Mouse (Mus musculus): ENCODE data around the gene Pole. TPM values are rescaled to one million over a fixed set of nuclear protein-coding genes. Genes with fewer than 3 reads are reported as not detected.

Gene Pole
- total and polyA plus RNA-seq, 3 experiments = 46.0 to 60.2 (median 55.0) TPM

DNA sequence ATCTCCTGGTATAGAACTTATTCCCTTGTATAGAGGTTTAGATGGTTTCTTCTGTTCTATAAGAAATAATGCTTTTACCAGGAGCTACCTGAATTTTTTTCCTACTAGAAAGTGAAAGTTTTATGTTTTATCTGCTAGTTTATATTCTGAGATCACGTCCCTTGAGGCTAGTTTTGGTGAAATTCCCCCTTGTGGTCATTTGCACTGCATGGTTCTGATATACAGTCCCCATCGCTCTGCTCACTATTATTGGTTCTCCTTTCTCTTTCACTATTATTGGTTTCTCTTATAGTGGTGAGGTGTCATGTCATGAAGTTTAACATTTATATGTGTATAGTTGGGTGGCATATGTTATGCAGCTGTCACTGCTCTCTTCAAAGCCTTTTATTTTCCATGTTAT is 14.5 kb downstream of the Pole start:
- no peaks in the 10 kb centered on the region; the same call in 1 of the 2 replicates for H3K79me2 ChIP-seq (replicated peaks; ENCODE audit: control insufficient read depth, extremely low read depth, insufficient read depth, poor library complexity, severe bottlenecking)
- H3K4me3 ChIP-seq (replicated peaks in 1 of 3; ENCODE audit: low read depth in 2 of 3, low read length in 2 of 3, poor library complexity in 1 of 3) = no peak overlapping the region
- dilution Hi-C loops (cut with MboI; ENCODE audit: extremely low pct_ligation_motif_present, extremely low pct_unique_long_range_greater_than_20kb, low sequenced_read_pairs) (no loop called here), in situ Hi-C loops (cut with MboI; ENCODE audit: low pct_ligation_motif_present, low pct_unique_long_range_greater_than_20kb, low sequenced_read_pairs) (no loop called here)
- H3K9me3 ChIP-seq (replicated peaks; ENCODE audit: low read length) = no peaks in the 10 kb centered on the region
- no peak overlapping the region for H3K4me2 ChIP-seq (ENCODE audit: insufficient read depth, low read depth, poor library complexity, severe bottlenecking)
- H3K4me1 ChIP-seq (ENCODE audit: control insufficient read depth in 1 of 2, insufficient read depth in 2 of 2) = peaks cover 0 to 16% of the 10 kb centered on the region in 2 experiments; a peak in 2 of 4 replicates
- no peak for DNase-seq (ENCODE audit: extremely low read depth)
- H3K27me3 ChIP-seq (replicated peaks) = no peaks in the 10 kb centered on the region
- H3K9ac ChIP-seq (ENCODE audit: insufficient read depth, low read depth) = no peak overlapping the region
- no peak overlapping the region for H3K27ac ChIP-seq (ENCODE audit: insufficient read depth, low read depth)
- peaks cover 76 to 94% of the 10 kb centered on the region in 2 experiments for H3K36me3 ChIP-seq (replicated peaks in 1 of 2; ENCODE audit: control insufficient read depth in 1 of 2, insufficient read depth in 1 of 2, low read length in 1 of 2)
- no peak for TF ChIP-seq USF1 (IDR thresholded peaks at IDR 0.05; ENCODE audit: low read depth, low read length)
- 0 out of 4 replicates have a peak, but pooled peaks of 1 of the 2 experiments have one; percentile 5 for TF ChIP-seq CTCF (conservative IDR thresholded peaks at IDR 0.05 in 1 of 2, IDR thresholded peaks at IDR 0.05 in 1 of 2; ENCODE audit: low read depth in 2 of 2, low read length in 2 of 2)

DNA sequence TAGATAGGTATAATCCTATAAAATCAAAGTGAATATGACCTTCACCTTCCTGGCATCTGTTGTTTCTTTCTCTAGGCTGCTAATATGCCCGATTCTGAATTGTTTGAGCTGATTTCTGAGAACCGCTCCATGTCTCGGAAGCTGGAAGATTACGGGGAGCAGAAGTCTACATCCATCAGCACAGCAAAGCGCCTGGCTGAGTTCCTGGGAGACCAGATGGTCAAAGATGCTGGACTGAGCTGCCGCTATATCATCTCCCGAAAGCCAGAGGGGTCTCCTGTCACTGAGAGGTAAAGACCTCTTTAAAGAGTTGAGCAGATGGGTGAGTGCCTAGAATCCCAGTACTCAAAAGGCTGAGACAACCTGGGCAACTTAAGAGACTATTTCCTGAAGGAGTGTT is 22.8 kb downstream of the Pole start:
- Histone ChIP-seq H3K36me3 (replicated peaks in 1 of 2; ENCODE audit: control insufficient read depth in 1 of 2, insufficient read depth in 1 of 2, low read length in 1 of 2) (peaks cover 67 to 92% of the 10 kb centered on the region in 2 experiments), H3K4me2 (ENCODE audit: insufficient read depth, low read depth, poor library complexity, severe bottlenecking) (no peak overlapping the region), H3K79me2 (replicated peaks; ENCODE audit: control insufficient read depth, extremely low read depth, insufficient read depth, poor library complexity, severe bottlenecking) (no peaks in the 10 kb centered on the region), H3K9ac (ENCODE audit: insufficient read depth, low read depth) (no peak overlapping the region), H3K4me3 (replicated peaks in 1 of 3; ENCODE audit: low read depth in 2 of 3, low read length in 2 of 3, poor library complexity in 1 of 3) (no peak overlapping the region), H3K4me1 (ENCODE audit: control insufficient read depth in 1 of 2, insufficient read depth in 2 of 2) (peaks cover 0 to 8% of the 10 kb centered on the region in 2 experiments; a peak in 1 of 4 replicates), H3K27ac (ENCODE audit: insufficient read depth, low read depth) (no peak overlapping the region), H3K27me3 (replicated peaks) (no peaks in the 10 kb centered on the region), H3K9me3 (replicated peaks; ENCODE audit: low read length) (no peaks in the 10 kb centered on the region)
- no peak for DNase-seq (ENCODE audit: extremely low read depth)
- in situ Hi-C loops (cut with MboI; ENCODE audit: low pct_ligation_motif_present, low pct_unique_long_range_greater_than_20kb, low sequenced_read_pairs) = no loop called here
- TF ChIP-seq NRF1 (IDR thresholded peaks at IDR 0.05; ENCODE audit: low read depth, low read length) = no peak
- TF ChIP-seq RCOR1 (conservative IDR thresholded peaks at IDR 0.05; ENCODE audit: low read depth, low read length) = no peak
- TF ChIP-seq HCFC1 (IDR thresholded peaks at IDR 0.05; ENCODE audit: low read depth, low read length) = no peak
- no peak for TF ChIP-seq CHD2 (IDR thresholded peaks at IDR 0.05; ENCODE audit: low read length)
- no peak for TF ChIP-seq JUN (IDR thresholded peaks at IDR 0.05; ENCODE audit: insufficient read depth, low read depth, low read length)
- no peak for TF ChIP-seq MAZ (IDR thresholded peaks at IDR 0.05; ENCODE audit: low read depth, low read length)
- no peak for TF ChIP-seq MEF2A (IDR thresholded peaks at IDR 0.05; ENCODE audit: borderline replicate concordance, low read depth, low read length)
- TF ChIP-seq ZMIZ1 (IDR thresholded peaks at IDR 0.05; ENCODE audit: low read depth, low read length) = no peak
- no peak for TF ChIP-seq UBTF (IDR thresholded peaks at IDR 0.05; ENCODE audit: low read depth, low read length)
- dilution Hi-C loops (cut with MboI; ENCODE audit: extremely low pct_ligation_motif_present, extremely low pct_unique_long_range_greater_than_20kb, low sequenced_read_pairs) = no loop called here

GRCm38 (mm10) chr5:110313127-110313526 is 27.0 kb downstream of the Pole start:
- dilution Hi-C loops (cut with MboI; ENCODE audit: extremely low pct_ligation_motif_present, extremely low pct_unique_long_range_greater_than_20kb, low sequenced_read_pairs) (no loop called here), in situ Hi-C loops (cut with MboI; ENCODE audit: low pct_ligation_motif_present, low pct_unique_long_range_greater_than_20kb, low sequenced_read_pairs) (no loop called here)
- Histone ChIP-seq H3K36me3 (replicated peaks in 1 of 2; ENCODE audit: control insufficient read depth in 1 of 2, insufficient read depth in 1 of 2, low read length in 1 of 2) (peaks cover 50 to 86% of the 10 kb centered on the region in 2 experiments), H3K9me3 (replicated peaks; ENCODE audit: low read length) (no peaks in the 10 kb centered on the region), H3K4me3 (replicated peaks in 1 of 3; ENCODE audit: low read depth in 2 of 3, low read length in 2 of 3, poor library complexity in 1 of 3) (no peak overlapping the region), H3K27me3 (replicated peaks) (no peaks in the 10 kb centered on the region), H3K4me1 (ENCODE audit: control insufficient read depth in 1 of 2, insufficient read depth in 2 of 2) (peaks cover 0 to 8% of the 10 kb centered on the region in 2 experiments; a peak in 1 of 4 replicates), H3K9ac (ENCODE audit: insufficient read depth, low read depth) (no peak overlapping the region), H3K27ac (ENCODE audit: insufficient read depth, low read depth) (no peak overlapping the region), H3K4me2 (ENCODE audit: insufficient read depth, low read depth, poor library complexity, severe bottlenecking) (no peak overlapping the region), H3K79me2 (replicated peaks; ENCODE audit: control insufficient read depth, extremely low read depth, insufficient read depth, poor library complexity, severe bottlenecking) (0 out of 2 replicates have a peak, but pooled peaks cover 2% of the 10 kb centered on the region)
- peak; percentile 42 for DNase-seq (ENCODE audit: extremely low read depth)
- TF ChIP-seq ZKSCAN1 (IDR thresholded peaks at IDR 0.05; ENCODE audit: borderline replicate concordance, low read depth, low read length) (no peak), SIN3A (IDR thresholded peaks at IDR 0.05; ENCODE audit: low read length) (no peak), RAD21 (IDR thresholded peaks at IDR 0.05; ENCODE audit: low read depth, low read length) (no peak), JUN (IDR thresholded peaks at IDR 0.05; ENCODE audit: insufficient read depth, low read depth, low read length) (peak; percentile 48), BHLHE40 (IDR thresholded peaks at IDR 0.05; ENCODE audit: low read depth, low read length) (no peak), MXI1 (IDR thresholded peaks at IDR 0.05; ENCODE audit: low read depth, low read length) (no peak), EP300 (IDR thresholded peaks at IDR 0.05; ENCODE audit: low read length) (peak; percentile 32; the same call in 1 of the 2 replicates), KAT2A (IDR thresholded peaks at IDR 0.05; ENCODE audit: insufficient replicate concordance, low read length) (no peak), TCF12 (IDR thresholded peaks at IDR 0.05; ENCODE audit: low read depth, low read length) (no peak), MAFK (IDR thresholded peaks at IDR 0.05; ENCODE audit: insufficient replicate concordance, low read length) (peak; percentile 62; the same call in 1 of the 2 replicates), POLR2AphosphoS2 (IDR thresholded peaks at IDR 0.05; ENCODE audit: low read depth, low read length) (no peak), HCFC1 (IDR thresholded peaks at IDR 0.05; ENCODE audit: low read depth, low read length) (no peak), POLR2A (IDR thresholded peaks at IDR 0.05; ENCODE audit: low read depth, low read length) (no peak), NRF1 (IDR thresholded peaks at IDR 0.05; ENCODE audit: low read depth, low read length) (no peak), MEF2A (IDR thresholded peaks at IDR 0.05; ENCODE audit: borderline replicate concordance, low read depth, low read length) (no peak), USF1 (IDR thresholded peaks at IDR 0.05; ENCODE audit: low read depth, low read length) (no peak), ZNF384 (IDR thresholded peaks at IDR 0.05; ENCODE audit: low read depth, low read length) (no peak), ELF1 (IDR thresholded peaks at IDR 0.05; ENCODE audit: low read depth, low read length) (no peak), GABPA (IDR thresholded peaks at IDR 0.05; ENCODE audit: insufficient replicate concordance, low read depth, low read length) (no peak)

All from CH12.LX (cell line).